Mouse (Mus musculus) midbrain, embryonic 16.5 days (tissue): ENCODE measurements around the gene Ogfod1. TPM values are rescaled to one million over a fixed set of nuclear protein-coding genes. Genes with fewer than 3 reads are reported as not detected.

ENCODE experiments used
- ATAC-seq: fragments of 200-750 bp; cut with Nextera tagmentation; 2 replicates; pipeline ENCODE4 v1.8.0; 2017; ENCODE audit warnings: moderate TSS enrichment
- H3K27ac ChIP-seq: fragments of 300-500 bp; sonication (generic); 2 replicates; pipeline ENCODE4 v1.5.1; 2014; ENCODE audit warnings: mild to moderate bottlenecking, low read length, mixed read lengths
- H3K27me3 ChIP-seq: fragments of 300-500 bp; sonication (generic); 2 replicates; pipeline ENCODE4 v1.6.1; 2014; ENCODE audit warnings: low read depth, low read length, mixed read lengths; ENCODE audit not compliant: control insufficient read depth, insufficient read depth
- H3K36me3 ChIP-seq: fragments of 300-500 bp; sonication (generic); 2 replicates; pipeline ENCODE4 v1.6.1; 2014; ENCODE audit warnings: mild to moderate bottlenecking, low read length, moderate library complexity, mixed read lengths; ENCODE audit not compliant: control insufficient read depth, insufficient read depth
- H3K4me1 ChIP-seq: fragments of 300-500 bp; sonication (generic); 2 replicates; pipeline ENCODE4 v1.6.1; 2014; ENCODE audit warnings: mild to moderate bottlenecking, low read length, mixed read lengths; ENCODE audit not compliant: control insufficient read depth, insufficient read depth
- H3K4me2 ChIP-seq: fragments of 300-500 bp; sonication (generic); 2 replicates; pipeline ENCODE4 v1.6.1; 2014; ENCODE audit warnings: mild to moderate bottlenecking, low read length, mixed read lengths
- H3K4me3 ChIP-seq: fragments of 300-500 bp; sonication (generic); 2 replicates; pipeline ENCODE4 v1.5.1; 2014; ENCODE audit warnings: low read depth, mild to moderate bottlenecking, low read length, moderate library complexity, mixed read lengths
- H3K9ac ChIP-seq: fragments of 300-500 bp; sonication (generic); 2 replicates; pipeline ENCODE4 v1.6.1; 2014; ENCODE audit warnings: low read depth, low read length, mixed read lengths
- H3K9me3 ChIP-seq: fragments of 300-500 bp; sonication (generic); replicated peaks from 2 replicates; pipeline ENCODE4 v1.6.1; 2014; ENCODE audit warnings: mild to moderate bottlenecking, low read length, mixed read lengths; ENCODE audit not compliant: control insufficient read depth, poor library complexity, severe bottlenecking
- WGBS: fragments of 180-500 bp; shearing (Covaris S2); extraction: QIAGEN DNeasy Blood & Tissue Kit; methylation state at CpG from one replicate; pipeline ENCODE4 v1.1.7; 2014; 5-methylcytosine and 5-hydroxymethylcytosine counted together
- polyA plus RNA-seq: library from polyadenylated mRNA; unstranded; fragments of >200 nt; fragmentation: Nextera tagmentation; extraction: Ambion mirVana; gene quantifications from 2 replicates; pipeline ENCODE4 v1.2.1, GENCODE M21; 2015

Ogfod1 gene
- polyA plus RNA-seq, 1 experiment from 2014 or later: 18.0 TPM

DNA sequence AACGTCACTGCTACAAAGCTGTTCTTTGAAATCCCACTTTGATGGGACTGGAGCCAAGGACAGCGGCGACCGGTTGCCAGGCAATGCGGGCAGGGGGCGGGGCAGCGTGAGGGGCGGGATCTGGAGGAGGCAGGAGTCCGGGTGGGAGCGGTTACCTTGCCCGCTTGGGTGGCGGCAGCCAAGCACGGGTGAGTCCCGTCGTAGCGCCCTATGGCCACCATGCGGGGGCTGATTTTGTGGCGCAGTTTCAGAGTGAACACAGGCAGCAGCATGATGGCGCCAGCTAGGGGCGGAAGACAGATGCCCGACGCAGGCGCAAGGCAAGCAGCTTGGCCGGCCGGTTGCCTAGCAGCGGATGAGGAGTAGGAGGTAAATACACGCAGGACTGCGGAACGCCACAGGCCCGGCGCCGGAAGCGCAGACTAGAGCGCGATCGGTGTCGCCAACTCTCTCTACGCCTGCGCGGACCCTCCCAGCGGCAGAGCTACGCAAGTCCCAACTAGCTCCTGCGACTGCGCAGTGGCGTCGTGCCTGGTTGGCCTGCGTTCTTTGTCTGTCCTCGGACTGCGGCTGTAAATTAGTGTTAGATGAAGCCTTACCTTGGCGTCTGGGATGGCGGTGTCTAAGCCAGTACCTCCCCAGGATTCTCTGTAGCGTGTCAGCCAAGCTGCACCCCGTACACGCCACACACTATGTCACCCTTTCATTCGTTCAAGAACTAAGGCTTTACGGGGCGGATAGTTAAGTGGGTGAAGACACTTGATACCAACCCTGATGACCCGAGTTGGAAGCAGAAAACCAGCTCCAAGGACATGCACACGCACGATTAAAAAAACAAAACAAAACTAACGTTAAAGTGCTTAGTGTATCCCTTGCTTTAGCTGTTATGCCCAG lies 61.3 kb downstream of the Ogfod1 start, which contains the start of gene Bbs2:
Bbs2 (minus strand) TSS at position 848 of the 894 bp plus-strand sequence.
- WGBS: under 1% methylated on average over 61 of the region's 61 CpGs
- peak; percentile 99 for ATAC-seq

DNA sequence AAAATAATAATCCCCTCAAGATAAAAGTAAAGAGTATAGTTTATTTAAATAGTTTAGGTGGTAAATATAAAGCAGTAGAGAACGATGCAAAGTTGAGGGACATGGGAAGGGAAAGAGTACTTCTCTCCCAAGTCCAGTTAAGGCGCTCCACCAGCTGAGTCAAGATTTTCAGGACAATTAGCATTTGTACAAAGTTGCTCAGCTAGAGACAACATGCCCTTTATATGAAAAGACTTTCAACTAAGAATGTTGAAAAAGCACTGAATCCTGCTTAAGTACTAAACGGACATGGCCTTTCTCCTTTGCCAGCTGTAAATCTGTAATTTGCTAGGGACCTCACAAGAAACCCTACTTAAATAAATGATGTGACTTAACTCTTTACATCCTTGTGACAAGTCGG lies 62.0 kb downstream of the Ogfod1 start:
- Histone ChIP-seq H3K4me3 (peak overlapping the region; percentile 61), H3K4me2 (peak overlapping the region; percentile 81), H3K27ac (peak overlapping the region; percentile 99), H3K4me1 (peaks cover 13% of the 10 kb centered on the region), H3K9me3 (no peaks in the 10 kb centered on the region), H3K27me3 (no peaks in the 10 kb centered on the region), H3K9ac (peak overlapping the region; percentile 79; the same call in 1 of the 2 replicates), H3K36me3 (no peaks in the 10 kb centered on the region)
- 30% methylated on average over 4 of the region's 4 CpGs for WGBS
- no peak for ATAC-seq

More for the DNA sequence above, 61.3 kb downstream of the Ogfod1 start, which contains the start of gene Bbs2:
- Histone ChIP-seq H3K36me3 (no peaks in the 10 kb centered on the region), H3K4me1 (peaks cover 13% of the 10 kb centered on the region), H3K27ac (peak within 1 kb of the TSS; percentile 99), H3K4me2 (peak within 1 kb of the TSS; percentile 81), H3K4me3 (peak within 1 kb of the TSS; percentile 61), H3K27me3 (no peaks in the 10 kb centered on the region), H3K9me3 (no peaks in the 10 kb centered on the region), H3K9ac (peak within 1 kb of the TSS; percentile 79)

GRCm38 (mm10) chr8:94104146-94104545 lies 67.1 kb downstream of the Ogfod1 start:
- Histone ChIP-seq H3K36me3 (no peaks in the 10 kb centered on the region), H3K9me3 (no peaks in the 10 kb centered on the region), H3K4me1 (peaks cover under 1% of the 10 kb centered on the region), H3K4me3 (no peak overlapping the region), H3K27me3 (no peaks in the 10 kb centered on the region), H3K4me2 (no peak overlapping the region), H3K9ac (no peak overlapping the region), H3K27ac (no peak overlapping the region)
- 48% methylated on average over 5 of the region's 5 CpGs for WGBS
- ATAC-seq: no peak

DNA sequence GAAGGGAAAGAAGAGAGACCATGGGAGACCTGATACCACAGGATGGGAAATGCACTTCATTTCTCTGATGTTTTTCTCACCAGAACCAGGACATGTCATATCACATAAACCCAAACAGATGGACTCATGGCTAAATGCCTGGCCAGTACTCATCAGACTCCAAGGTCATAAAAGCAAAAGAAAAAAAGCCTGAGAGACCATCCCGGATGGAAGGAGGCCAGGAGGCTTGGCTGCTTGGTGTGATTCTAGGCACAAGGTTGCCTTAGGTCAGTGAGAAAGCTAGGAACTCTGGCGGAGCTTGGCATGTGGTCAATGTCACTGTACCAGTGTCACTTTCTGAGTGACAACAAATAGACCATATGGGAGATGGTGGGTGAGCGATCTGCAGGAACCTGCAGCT lies 70.9 kb downstream of the Ogfod1 start:
- H3K4me2 ChIP-seq: no peak overlapping the region
- no peak overlapping the region for H3K9ac ChIP-seq
- no peaks in the 10 kb centered on the region for H3K36me3 ChIP-seq
- H3K4me3 ChIP-seq: no peak overlapping the region
- no peaks in the 10 kb centered on the region for H3K9me3 ChIP-seq
- no peaks in the 10 kb centered on the region for H3K27me3 ChIP-seq
- H3K4me1 ChIP-seq: no peaks in the 10 kb centered on the region
- 86% methylated on average over 3 of the region's 3 CpGs for WGBS
- H3K27ac ChIP-seq: no peak overlapping the region
- ATAC-seq: no peak

DNA sequence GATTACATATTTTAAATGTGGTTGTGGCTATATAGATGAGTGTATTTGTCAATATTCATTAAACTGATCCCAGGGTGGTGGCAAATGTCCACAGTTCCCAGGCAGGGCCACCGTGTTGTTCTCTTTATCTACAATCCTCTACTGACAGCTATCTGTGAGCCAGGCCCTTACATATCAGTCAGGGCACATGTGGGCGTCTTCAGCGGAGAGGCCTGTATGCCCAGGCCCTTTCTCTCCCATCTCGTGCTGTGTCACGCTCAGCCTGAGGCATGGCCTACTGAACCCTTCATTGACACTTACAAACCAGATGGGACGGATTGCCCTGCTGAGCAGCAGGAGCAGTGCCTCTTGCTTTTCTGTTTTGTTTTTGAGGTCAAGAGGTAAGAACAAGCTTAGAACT lies 72.4 kb downstream of the Ogfod1 start:
- H3K9me3 ChIP-seq: no peaks in the 10 kb centered on the region
- no peaks in the 10 kb centered on the region for H3K27me3 ChIP-seq
- H3K36me3 ChIP-seq: no peaks in the 10 kb centered on the region
- no peak for ATAC-seq
- H3K4me2 ChIP-seq: no peak overlapping the region
- no peaks in the 10 kb centered on the region for H3K4me1 ChIP-seq
- no peak overlapping the region for H3K9ac ChIP-seq
- no peak overlapping the region for H3K4me3 ChIP-seq
- H3K27ac ChIP-seq: no peak overlapping the region
- WGBS: 72% methylated on average over 6 of the region's 6 CpGs

GRCm38 (mm10) chr8:94109835-94110234 lies 72.8 kb downstream of the Ogfod1 start:
- H3K4me3 ChIP-seq: no peak overlapping the region
- WGBS: 78% methylated on average over 5 of the region's 5 CpGs
- no peak for ATAC-seq
- no peaks in the 10 kb centered on the region for H3K36me3 ChIP-seq
- H3K27ac ChIP-seq: no peak overlapping the region
- H3K4me1 ChIP-seq: no peaks in the 10 kb centered on the region
- H3K9ac ChIP-seq: no peak overlapping the region
- no peaks in the 10 kb centered on the region for H3K9me3 ChIP-seq
- H3K27me3 ChIP-seq: no peaks in the 10 kb centered on the region
- no peak overlapping the region for H3K4me2 ChIP-seq

GRCm38 (mm10) chr8:94110526-94111177 lies 73.7 kb downstream of the Ogfod1 start:
- Histone ChIP-seq H3K27me3 (no peaks in the 10 kb centered on the region), H3K9me3 (no peaks in the 10 kb centered on the region), H3K9ac (no peak overlapping the region), H3K4me2 (no peak overlapping the region), H3K4me3 (no peak overlapping the region), H3K27ac (no peak overlapping the region), H3K4me1 (no peaks in the 10 kb centered on the region), H3K36me3 (no peaks in the 10 kb centered on the region)
- ATAC-seq: no peak
- WGBS: 70% methylated on average over 6 of the region's 6 CpGs

- no peak for ATAC-seq
- no peak overlapping the region for H3K27ac ChIP-seq
- H3K9me3 ChIP-seq: no peaks in the 10 kb centered on the region
- no peaks in the 10 kb centered on the region for H3K27me3 ChIP-seq
- H3K4me1 ChIP-seq: no peaks in the 10 kb centered on the region
- no peak overlapping the region for H3K4me3 ChIP-seq
- H3K4me2 ChIP-seq: no peak overlapping the region
- no peak overlapping the region for H3K9ac ChIP-seq
- WGBS: 50% methylated on average over 1 of the region's 1 CpGs
- H3K36me3 ChIP-seq: no peaks in the 10 kb centered on the region
Observed at GRCm38 (mm10) chr8:94113435-94113834, 76.4 kb downstream of the Ogfod1 start.

DNA sequence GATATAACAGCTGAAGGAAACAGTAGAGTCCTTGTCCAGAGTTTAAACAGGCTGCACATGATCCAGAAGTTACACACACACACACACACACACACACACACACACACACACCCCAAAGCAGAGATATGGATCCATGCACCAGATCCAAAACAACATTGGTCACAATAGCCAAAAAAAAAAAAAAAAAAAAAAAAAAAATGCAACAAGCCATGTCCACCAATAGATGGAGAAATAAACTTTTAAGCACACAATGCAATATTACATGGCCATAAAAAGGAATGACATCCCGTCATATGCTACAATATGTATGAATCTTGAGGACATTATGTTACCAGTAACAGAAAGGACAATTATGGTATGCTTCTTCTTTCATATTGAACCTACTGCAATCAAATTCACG lies 77.0 kb downstream of the Ogfod1 start:
- Histone ChIP-seq H3K36me3 (no peaks in the 10 kb centered on the region), H3K4me3 (no peak overlapping the region), H3K27me3 (no peaks in the 10 kb centered on the region), H3K9ac (no peak overlapping the region), H3K4me1 (peaks cover 3% of the 10 kb centered on the region; the same call in 1 of the 2 replicates), H3K4me2 (no peak overlapping the region), H3K27ac (no peak overlapping the region), H3K9me3 (no peaks in the 10 kb centered on the region)
- ATAC-seq: no peak
- 80% methylated on average over 2 of the region's 2 CpGs for WGBS
